Mouse (Mus musculus): Measurements from ENCODE around the gene Tgfbi.

Tgfbi gene

DNA sequence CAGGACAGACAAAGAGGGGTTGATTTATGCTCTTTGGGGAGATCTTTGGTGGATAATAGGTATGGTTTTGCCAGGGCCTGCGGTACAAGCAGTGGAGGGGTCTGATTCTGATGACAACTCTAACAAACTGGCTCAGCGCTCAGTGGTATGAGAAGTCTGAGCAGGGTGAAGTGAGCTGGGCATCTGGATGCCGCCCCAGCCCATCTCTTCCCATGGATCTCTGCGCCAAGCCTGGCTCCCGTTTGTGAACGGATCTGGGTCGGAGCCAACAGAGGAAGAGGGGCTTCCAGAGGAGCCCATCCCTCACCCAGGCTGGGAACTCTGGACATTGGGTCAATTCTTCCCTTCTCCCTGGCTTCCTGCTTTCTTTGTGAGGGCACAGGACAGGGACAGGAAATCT lies 74.0 kb downstream of the Tgfbi start:
- no peak for DNase-seq (ENCODE audit: extremely low read depth, low read depth, low spot score)
